Mouse (Mus musculus) retina, embryonic 14.5 days (tissue): Measurements from ENCODE around the gene Lbh.

Experiments used
- DNase-seq: peaks from one replicate; pipeline ENCODE4 v3.0.0-alpha.2; 2015; ENCODE audit warnings: low spot score

Lbh gene

DNA sequence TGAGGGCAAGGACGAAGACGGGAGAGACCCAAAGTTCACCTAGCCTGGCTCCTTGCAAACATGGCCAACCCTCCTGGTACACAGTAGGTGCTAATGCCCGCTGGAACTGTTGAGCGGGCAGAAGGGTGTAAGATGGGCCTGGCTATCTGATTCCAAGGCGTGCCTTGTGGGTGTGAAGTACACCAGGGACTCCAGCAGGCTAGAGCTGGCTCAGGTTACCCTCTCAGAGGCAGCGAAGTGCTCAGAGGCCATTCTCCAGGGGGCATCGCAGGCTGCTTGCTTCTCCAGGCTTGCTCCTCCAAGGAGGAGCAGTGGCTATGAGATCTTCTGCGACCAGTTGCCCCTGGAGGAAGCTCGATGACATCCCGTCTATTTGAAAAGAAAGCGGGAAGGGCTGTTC is 6.8 kb upstream of the Lbh start:
- no peak for DNase-seq

GRCm38 (mm10) chr17:72911751-72912150 is 6.4 kb upstream of the Lbh start:
- DNase-seq = no peak

GRCm38 (mm10) chr17:72914082-72914481 is 4.0 kb upstream of the Lbh start:
- DNase-seq = no peak

DNA sequence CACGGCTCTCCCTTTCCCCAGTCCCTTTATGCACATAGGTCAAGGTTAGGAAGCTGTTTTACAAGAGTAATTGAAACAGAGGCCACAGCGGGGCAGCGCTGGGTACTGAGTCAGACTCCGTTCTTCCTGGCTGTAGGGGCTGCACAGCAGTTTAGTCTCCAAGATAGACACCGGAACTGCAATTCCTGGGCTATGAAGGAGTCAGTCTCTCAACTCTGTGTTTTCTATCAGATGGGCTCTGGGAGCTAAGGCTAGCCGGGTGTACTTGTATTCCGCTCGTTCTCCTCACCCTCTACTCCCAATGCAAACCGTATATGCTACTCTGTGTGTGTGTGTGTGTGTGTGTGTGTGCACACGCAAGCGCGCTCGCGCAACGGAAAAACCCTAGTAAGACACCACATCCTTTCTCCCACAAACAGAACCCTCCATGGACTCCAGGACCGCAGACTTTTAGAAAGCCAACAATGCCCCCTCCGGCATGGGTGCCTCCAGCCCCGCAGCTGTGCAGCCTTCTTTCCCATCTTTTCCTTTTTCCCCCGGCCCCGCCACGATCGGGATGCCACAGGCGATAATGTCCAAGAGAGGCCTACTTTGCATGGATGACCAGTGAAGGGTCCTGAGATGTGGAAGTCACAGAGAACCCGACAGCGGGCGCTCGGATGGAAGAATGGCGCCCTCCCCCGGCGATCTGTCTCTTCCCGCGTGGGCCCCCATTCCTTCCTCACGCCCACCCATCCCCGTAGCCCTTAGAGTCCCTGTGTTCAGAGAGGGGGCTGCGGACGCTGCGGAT is 669 bp upstream of the Lbh start:
- peak; percentile 70 for DNase-seq

GRCm38 (mm10) chr17:72918571-72919541 is 751 bp downstream of the Lbh start:
- DNase-seq = peak; percentile 69

- no peak for DNase-seq
These were observed 1.5 kb downstream of the Lbh start for GRCm38 (mm10) chr17:72919641-72920040.

- DNase-seq = no peak
These were observed 2.3 kb downstream of the Lbh start for GRCm38 (mm10) chr17:72920430-72920829.

- no peak for DNase-seq
These were observed 2.9 kb downstream of the Lbh start for GRCm38 (mm10) chr17:72920971-72921370.

DNA sequence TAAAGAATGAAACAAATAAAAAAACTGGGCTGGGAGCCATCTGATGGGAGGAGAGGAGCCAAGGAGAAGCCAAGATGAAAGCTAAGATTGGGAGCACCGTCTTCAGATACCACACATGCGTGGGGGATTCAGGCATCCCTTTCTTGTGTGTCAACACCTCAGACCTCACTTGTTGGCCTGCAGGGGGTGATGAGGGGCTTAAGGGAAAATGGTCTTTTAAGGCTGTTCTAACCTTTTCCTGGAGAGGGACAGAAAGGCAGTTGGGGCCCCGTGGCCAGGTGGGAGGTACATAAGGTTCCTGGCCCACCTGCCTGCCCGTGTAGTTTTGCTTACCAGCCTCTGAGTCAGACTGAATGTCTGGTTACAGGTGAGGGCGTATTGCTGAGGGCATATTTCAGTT is 4.1 kb downstream of the Lbh start:
- no peak for DNase-seq

GRCm38 (mm10) chr17:72923283-72923682 is 5.2 kb downstream of the Lbh start:
- DNase-seq = no peak

- DNase-seq = no peak
These were observed 6.2 kb downstream of the Lbh start for GRCm38 (mm10) chr17:72924295-72924694.

DNA sequence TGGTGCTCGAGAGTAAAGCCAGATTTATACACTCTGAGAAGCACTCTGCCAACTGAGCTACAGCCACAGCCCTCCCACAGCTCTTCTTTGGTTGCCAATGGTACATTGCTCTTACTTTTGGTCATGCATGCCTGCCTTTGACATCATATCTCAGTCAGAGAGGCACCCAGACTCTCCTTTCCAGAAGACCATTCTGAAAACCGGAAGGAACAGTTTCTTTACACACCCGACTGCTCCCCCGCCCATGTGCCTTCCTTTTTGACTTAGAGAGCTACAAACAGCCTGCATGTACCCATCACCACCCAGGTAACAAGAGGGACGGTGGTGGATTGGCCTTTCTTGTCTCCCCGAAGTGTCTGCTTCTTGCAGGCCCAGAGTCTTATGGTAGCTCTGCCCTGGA is 7.0 kb downstream of the Lbh start:
- no peak for DNase-seq

GRCm38 (mm10) chr17:72925804-72926617 is 7.9 kb downstream of the Lbh start:
- DNase-seq = peak; percentile 64

- DNase-seq = no peak
These were observed 8.9 kb downstream of the Lbh start for GRCm38 (mm10) chr17:72926994-72927393.

- DNase-seq = no peak
These were observed 15.0 kb downstream of the Lbh start for GRCm38 (mm10) chr17:72933116-72933515.

DNA sequence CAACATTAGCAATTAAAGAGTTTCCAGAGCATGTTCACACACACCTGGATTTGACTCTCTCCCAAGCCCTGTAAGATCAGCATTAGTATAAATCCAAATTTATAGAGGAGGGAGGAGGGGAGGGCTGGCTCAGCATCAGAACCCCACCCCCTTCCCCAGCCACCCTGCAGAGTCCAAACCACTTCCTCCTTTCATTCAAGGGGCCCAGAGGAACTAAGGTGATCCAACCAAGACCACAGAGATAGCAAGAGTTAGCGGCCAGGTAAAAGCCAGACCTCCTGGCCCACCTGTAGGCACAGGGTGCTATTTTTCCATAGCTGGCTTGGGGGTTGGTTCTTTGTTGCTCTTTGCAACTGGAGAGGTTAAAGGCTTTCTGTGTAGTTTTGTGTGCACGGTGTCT is 16.0 kb downstream of the Lbh start:
- DNase-seq = no peak

DNA sequence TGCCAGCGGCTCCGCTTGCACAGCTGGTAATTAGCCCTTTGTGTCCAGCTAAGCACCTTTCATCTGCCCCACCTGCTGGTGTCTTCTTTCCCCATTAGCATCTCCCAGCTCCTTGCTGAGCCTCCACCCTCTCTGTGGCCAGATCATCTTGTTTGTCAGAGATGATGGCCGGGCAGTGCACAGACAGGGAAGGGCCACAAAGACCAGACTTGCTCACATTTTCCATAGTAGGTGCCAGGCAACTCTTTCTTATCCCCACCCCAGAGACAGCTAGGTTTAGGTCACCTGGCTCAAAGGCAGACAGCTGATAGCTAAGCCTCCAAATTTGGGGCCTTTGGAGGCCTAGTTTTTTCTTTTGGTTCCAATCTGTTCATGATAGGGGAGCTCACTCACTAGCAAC is 16.5 kb downstream of the Lbh start:
- DNase-seq = no peak

DNA sequence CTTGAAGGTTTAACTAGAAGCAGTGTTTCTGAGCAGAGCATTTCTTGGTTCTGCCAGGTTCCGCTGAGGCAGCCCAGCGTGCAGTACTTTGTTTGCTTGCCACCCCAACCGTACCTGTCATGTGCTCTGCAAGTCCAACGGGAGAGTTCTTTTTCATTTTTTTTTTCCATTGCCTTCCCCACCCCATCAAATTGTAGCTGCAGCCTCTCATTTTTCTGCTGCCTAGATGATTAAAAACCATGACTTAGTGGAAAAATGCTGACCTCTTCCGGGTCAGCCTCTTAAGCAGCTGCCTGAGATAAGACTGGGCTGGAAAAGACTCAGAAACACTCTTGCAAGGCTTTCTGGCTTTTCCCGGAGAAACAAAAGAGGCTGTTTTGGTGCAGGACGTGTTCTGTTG is 17.8 kb downstream of the Lbh start:
- no peak for DNase-seq

- DNase-seq = no peak
These were observed 18.2 kb downstream of the Lbh start for GRCm38 (mm10) chr17:72936336-72936735.

DNA sequence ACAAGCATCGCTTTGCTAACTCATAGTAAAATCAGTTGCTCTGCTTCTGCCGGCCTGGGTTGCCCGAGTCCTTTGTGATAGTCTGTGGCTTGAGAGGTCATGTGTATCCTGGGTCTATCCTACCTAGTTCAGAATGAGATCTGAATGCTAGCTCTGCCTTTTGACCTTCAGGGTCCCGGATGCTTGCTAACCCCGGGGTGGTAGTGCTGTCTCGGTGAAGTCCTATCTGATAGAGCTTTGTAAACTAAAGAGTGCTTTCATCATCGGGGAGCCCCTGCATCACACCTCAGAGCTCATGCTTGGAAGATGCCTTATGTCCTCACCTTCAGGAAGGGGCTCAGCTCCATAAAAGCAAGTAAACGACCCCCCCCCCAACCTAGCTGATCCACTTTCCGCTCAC is 19.1 kb downstream of the Lbh start:
- no peak for DNase-seq

- DNase-seq = peak; percentile 39
These were observed 20.1 kb downstream of the Lbh start for GRCm38 (mm10) chr17:72938026-72938795.
